Mouse (Mus musculus) lung, postnatal 36 days (tissue): ENCODE measurements around the gene Umad1.
A peak's percentile ranks its signal among the peaks of the same experiment; 100 is the strongest.

Source experiments
- DNase-seq: peaks from one replicate; pipeline ENCODE4 v3.0.0; 2022; ENCODE audit warnings: mixed read lengths

Umad1 gene

GRCm38 (mm10) chr6:8420187-8420503 is 161.1 kb downstream of the Umad1 start:
- DNase-seq = no peak

- no peak for DNase-seq
These were observed 162.3 kb downstream of the Umad1 start for GRCm38 (mm10) chr6:8421421-8421820.

GRCm38 (mm10) chr6:8421959-8422581 is 163.0 kb downstream of the Umad1 start:
- peak; percentile 19 for DNase-seq

GRCm38 (mm10) chr6:8423142-8423541 is 164.1 kb downstream of the Umad1 start:
- DNase-seq = no peak

GRCm38 (mm10) chr6:8427692-8428091 is 168.6 kb downstream of the Umad1 start:
- no peak for DNase-seq

GRCm38 (mm10) chr6:8430610-8431234 is 171.6 kb downstream of the Umad1 start:
- DNase-seq = no peak

GRCm38 (mm10) chr6:8433179-8433578 is 174.1 kb downstream of the Umad1 start:
- no peak for DNase-seq

- DNase-seq = no peak
These were observed 178.8 kb downstream of the Umad1 start for GRCm38 (mm10) chr6:8437937-8438336.

- DNase-seq = no peak
These were observed 182.7 kb downstream of the Umad1 start for GRCm38 (mm10) chr6:8441814-8442213.

GRCm38 (mm10) chr6:8446786-8447185 is 187.7 kb downstream of the Umad1 start:
- peak; percentile 16 for DNase-seq

GRCm38 (mm10) chr6:8455599-8455998 is 196.5 kb downstream of the Umad1 start:
- DNase-seq = no peak

GRCm38 (mm10) chr6:8458596-8458995 is 199.5 kb downstream of the Umad1 start:
- DNase-seq = no peak

GRCm38 (mm10) chr6:8462447-8462846 is 203.4 kb downstream of the Umad1 start:
- no peak for DNase-seq

- DNase-seq = no peak
These were observed 206.3 kb downstream of the Umad1 start for GRCm38 (mm10) chr6:8465388-8465787.

- no peak for DNase-seq
These were observed 206.9 kb downstream of the Umad1 start for GRCm38 (mm10) chr6:8465985-8466384.

GRCm38 (mm10) chr6:8467667-8468337 is 208.7 kb downstream of the Umad1 start:
- DNase-seq = peak; percentile 23

GRCm38 (mm10) chr6:8469918-8470317 is 210.8 kb downstream of the Umad1 start:
- DNase-seq = peak; percentile 51

- no peak for DNase-seq
These were observed 213.0 kb downstream of the Umad1 start for GRCm38 (mm10) chr6:8472125-8472524.

GRCm38 (mm10) chr6:8472915-8473314 is 213.8 kb downstream of the Umad1 start:
- DNase-seq = peak; percentile 61

GRCm38 (mm10) chr6:8473498-8473897 is 214.4 kb downstream of the Umad1 start:
- DNase-seq = peak; percentile 74

GRCm38 (mm10) chr6:8474316-8474715 is 215.2 kb downstream of the Umad1 start:
- no peak for DNase-seq

- no peak for DNase-seq
These were observed 215.7 kb downstream of the Umad1 start for GRCm38 (mm10) chr6:8474820-8475219.

GRCm38 (mm10) chr6:8479176-8479575 is 220.1 kb downstream of the Umad1 start:
- DNase-seq = no peak
